Mouse (Mus musculus) adrenal gland (tissue): ENCODE results near the gene Miga1.
"Not testable (repeated sequence)": the region's sequence is repeated elsewhere in the genome, so short reads cannot be mapped to it uniquely, and the experiment has no call there.

ENCODE experiments used
- intact Hi-C: fragments of 180-260 bp; cut with DNase I; formaldehyde crosslinking; loops from one replicate; pipeline ENCODE4 v1.15.1; 2025

Gene Miga1

DNA sequence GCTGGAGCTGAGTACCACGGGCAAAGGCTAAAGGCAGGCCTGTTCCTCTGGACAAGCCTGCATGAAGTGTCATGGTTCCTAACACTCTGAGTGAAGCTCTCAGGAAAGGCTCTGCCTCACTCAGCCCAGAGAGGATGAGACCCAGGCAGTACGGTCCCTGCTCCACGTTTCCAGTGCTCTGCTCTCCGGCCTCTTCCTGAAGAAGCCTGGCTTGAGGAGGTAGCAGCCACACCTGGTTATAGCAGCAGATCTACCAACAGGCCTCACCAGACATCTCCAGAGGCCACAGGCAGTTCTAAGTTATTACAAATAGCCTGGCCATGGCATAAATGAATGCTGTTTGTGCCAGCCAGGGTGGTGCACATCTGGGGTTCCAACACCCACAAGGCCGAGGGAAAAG is 51.9 kb downstream of the Miga1 start:
- intact Hi-C loops, result no loop called here

DNA sequence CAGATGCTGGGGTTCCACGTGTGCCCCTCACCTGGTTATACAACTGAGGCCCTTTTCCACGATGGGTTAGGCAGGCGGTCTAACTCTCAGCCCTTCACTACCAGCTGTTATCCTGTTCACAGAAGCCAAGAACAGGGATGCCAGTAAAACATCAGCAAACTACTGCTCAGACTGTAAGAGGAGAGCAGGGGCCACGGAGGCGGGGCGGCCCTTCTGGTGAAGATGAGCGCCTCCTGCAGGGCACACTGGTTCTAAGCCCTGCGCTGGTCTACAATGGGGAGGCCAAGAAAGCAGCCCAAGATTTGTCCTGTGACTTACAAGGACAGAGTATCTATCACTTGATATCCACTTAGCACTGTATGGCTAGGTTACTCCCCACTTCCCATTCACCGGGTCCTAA is 52.4 kb downstream of the Miga1 start:
- intact Hi-C loops, result no loop called here

DNA sequence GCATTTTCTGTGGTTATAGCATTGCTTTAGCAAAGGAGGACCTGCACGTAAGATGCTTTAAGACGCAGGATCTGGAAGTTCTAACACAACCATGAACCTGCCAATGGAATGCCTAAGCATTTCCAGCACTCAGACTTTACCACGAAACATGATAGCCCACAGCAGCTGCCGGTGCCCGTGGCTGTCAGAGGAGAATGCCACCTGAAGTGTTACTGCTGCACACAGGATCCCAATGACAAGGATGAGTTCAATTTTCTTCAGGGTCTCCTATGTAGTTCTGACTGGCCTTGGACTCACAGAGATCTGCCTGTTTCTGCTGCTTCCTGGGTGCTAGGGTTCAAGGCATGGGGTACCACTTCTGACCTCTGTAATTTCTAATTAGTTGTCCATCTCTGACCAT is 55.4 kb downstream of the Miga1 start:
- intact Hi-C loops, result no loop called here

DNA sequence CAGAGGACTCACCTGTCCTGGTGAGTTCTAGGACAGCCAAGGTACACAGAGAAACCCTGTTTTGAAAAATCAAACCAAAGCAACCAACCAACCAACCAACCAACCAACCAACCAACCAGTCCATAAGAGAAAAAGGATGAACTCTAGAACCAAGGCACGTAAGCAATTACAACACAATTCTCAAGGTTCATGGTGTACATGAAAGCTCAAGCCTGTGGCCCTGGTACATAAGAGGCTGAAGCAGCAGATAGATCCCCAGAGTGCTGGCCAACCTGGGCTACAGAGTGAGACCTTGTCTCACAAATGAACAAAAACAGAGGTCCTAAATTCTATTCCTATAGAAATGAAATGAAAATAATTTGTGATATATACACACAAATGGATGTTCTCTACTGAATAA is 55.9 kb downstream of the Miga1 start:
- intact Hi-C loops, result no loop called here

DNA sequence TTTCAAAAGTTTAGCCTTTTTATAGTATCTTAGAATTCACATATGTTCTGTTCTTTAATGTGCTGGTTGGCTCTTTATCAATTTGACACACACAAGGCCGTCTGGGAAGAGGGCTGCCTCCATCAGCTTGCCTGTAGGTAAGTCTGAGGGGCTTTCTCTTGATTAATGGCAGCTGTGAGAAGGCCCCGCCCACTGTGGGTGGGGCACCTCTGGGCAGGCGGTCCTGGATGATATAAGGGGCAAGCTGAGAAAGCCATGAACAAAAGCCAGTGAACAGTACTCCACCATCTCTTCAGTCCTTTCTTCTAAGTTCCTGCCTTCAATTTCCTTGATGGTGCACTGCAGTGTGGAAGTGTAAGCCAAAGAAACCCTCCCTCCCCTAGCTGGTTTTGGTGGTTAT is 58.1 kb downstream of the Miga1 start:
- intact Hi-C loops, result no loop called here

DNA sequence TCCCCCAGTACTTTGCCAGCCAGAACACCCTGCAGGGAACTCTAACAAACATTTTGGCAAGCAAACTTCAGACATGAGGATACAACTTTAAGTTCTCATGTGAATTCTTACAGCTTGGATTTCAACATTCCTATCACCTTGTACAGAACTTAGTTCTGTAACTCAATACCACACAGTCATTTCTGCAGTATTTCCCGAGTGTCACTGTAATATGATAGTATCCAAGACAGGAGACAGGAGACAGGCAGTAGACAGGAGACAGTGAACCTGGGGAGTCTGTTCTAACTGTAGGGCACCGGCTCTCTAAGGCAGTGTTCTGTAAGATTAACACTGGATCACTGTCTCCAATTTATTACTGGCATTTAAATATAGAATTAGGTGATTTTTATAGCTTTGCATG is 61.8 kb downstream of the Miga1 start:
- intact Hi-C loops, result no loop called here

DNA sequence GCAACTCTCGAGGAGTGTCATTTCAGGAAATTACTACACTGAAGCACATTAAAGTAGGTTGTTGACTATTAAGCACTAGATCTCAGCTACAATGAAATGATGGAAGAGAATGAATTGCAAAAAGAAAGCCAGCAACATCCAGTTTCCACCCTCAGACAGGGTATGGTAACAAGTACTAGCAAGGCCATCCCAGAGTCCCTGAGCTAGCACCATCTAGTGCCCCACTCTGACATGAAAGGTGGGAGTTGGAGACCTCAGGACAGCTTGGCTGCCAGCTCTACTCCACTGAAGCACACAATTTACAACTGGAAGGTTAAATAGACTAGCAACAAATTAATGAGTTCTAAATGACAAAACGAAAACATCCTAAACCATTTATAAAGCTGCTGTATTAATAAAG is 62.3 kb downstream of the Miga1 start:
- intact Hi-C loops, result no loop called here

DNA sequence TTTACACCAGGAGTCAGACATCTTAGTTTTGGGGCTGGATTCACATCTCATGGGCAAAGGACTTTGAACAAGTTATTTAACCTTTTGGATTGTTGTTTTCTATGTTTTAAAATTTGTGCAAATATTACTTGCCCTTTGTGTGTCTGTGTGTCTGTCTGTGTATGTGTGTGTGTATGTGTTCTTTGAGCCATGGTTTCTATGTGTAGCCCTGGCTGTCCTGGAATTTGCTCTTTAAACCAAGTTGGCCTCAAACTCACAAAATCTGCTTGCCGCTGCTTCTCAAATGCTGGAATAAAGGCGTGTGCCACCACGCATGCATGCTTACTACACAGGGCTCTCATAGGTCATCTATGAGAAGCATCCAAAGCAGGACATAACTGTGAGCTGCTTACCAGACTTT is 63.3 kb downstream of the Miga1 start:
- intact Hi-C loops, result no loop called here

DNA sequence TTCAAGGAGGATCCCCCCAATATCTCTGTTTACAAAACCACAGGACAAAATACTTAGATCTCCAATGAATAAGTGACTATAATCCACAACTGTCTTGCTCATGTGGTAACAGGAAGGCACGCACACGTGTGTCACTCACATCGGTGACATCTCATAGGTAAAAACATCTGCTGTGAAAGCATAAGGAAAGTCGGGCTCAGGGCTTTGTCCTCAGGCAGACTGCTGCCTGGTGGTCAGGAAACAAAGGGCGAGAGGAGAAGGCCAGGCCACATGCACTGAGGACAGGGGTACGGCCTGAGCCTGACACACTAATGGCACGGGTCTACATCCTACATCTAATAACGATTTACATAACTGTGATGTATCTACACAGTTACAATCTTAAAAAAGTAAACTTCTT is 65.2 kb downstream of the Miga1 start:
- intact Hi-C loops, result no loop called here

DNA sequence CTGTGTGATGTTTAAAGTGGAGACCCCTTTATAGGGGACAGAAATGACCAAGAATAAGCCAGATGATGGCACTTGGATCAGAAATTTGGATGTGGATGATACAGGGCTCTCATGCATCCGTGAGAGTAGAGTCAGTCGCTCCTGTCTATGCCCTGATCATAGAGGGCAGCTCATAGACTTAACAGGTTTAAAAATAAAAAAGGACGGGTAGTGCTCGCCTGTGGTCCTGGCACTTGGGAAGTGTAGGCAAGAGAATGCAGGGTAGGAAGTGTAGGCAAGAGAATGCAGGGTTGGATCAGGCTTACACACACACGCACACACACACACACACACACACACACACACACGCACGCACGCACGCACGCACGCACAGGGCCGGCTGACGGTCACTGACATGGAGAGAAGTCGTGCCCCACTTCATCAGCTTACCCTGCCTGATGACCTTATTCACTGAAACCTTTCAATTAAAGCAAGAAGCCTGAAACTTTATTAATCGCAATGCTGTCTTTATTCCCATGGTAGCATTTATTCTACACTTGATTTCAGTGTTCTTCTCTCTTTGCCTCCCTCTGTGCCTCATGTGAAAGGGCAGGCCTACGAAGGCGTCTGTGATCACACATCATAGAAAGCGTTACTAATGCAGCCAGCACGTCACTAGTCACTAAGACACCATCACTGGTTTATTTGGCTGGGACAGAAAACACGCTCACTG is 67.1 kb downstream of the Miga1 start:
- intact Hi-C loops, result no loop called here

DNA sequence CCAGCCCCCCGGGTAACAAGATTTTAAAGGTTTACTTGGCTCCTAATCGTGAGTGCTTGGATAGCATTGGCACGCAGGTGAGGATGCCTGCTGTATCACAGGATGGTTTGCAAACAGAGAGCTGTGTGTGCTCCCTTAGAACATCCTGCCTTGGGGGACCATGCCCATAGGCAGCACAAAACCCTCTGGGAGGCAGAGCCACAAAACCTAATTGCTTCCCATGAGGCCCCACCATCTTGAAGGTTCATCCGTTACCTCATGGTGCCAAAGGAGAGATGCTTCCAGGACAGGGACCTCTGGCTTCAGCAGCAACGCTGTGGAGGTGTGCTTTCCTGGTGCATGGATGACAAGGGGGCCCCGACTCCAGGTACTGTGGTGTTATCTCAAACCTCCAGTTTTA is 68.3 kb downstream of the Miga1 start:
- intact Hi-C loops, result no loop called here

DNA sequence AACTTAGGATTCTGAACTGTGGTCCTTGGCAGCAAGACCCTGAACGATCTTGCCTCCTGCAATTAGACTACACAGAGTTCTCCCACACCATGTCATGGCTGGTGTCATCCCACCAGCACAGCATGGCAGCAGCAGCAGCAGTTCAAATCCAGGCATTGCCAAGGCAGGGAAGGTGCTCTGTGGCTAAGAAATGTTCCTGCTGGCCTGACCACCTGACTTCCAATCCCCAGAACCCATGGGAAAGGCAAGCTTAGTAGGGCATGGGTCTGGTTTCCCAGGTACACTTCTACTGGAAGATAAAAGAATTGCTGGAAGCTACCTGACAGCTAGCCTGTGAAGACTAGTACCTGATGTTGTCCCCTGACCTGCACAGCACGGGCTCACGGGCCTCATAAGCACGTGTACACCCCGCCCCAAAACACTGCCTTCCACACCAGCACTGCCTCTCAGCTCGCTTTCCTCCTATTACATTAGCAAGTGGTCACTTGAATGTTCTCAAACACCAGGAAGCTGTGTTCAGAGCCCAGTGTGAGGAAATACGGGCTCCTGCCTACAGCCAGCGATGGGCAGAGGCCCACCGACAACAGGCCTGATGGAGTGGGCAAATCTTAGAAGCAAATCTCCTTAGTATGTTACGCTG is 69.0 kb downstream of the Miga1 start:
- intact Hi-C loops, result no loop called here

DNA sequence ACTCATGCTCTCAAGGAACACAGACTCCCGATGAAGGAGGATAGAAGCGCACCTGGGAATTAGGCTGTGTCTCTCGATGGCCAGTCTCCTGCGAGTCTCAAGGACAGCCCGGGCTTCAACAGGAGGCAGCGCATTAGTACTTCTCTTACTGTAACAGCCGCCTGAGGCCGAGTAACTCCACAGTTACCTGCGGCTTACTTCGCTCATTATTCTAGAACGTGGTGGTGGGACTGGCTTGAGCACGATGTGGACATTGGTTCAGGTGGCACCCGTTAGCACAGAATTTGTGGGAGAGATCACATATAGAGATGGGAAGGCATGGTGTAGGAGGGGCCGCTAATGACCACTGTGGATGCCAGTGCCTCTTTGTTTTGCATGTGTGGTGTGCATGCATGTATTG is 72.1 kb downstream of the Miga1 start:
- intact Hi-C loops, result loop anchor here (10.0 kb wide), 2 partner anchors 47 to 477 kb away; no protein-coding TSS in a partner anchor

DNA sequence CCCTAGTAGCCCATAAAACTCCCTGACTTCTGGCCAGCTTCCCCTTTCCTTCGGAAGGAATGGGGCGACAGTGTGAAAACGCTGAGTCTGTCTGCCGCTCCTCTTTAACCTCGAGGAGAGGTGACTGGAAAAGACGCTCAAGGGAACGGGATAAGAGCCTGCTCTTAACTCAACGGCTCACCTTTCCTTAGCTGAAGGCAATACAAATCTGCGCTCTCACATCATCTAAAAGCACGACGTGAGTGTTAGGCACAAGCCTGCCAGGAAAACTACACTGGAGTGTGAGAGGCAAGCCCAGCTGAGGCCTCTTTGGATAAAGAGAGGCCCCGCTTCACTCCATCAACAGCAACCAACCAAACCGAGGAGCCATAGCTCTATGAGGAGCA is 74.2 kb downstream of the Miga1 start, which contains the start of gene Nexn:
Gene Nexn (minus strand): TSS at position 315 of the 386 bp plus-strand sequence.
- intact Hi-C loops, result loop anchor here (10.0 kb wide), 2 partner anchors 49 to 479 kb away; no protein-coding TSS in a partner anchor

DNA sequence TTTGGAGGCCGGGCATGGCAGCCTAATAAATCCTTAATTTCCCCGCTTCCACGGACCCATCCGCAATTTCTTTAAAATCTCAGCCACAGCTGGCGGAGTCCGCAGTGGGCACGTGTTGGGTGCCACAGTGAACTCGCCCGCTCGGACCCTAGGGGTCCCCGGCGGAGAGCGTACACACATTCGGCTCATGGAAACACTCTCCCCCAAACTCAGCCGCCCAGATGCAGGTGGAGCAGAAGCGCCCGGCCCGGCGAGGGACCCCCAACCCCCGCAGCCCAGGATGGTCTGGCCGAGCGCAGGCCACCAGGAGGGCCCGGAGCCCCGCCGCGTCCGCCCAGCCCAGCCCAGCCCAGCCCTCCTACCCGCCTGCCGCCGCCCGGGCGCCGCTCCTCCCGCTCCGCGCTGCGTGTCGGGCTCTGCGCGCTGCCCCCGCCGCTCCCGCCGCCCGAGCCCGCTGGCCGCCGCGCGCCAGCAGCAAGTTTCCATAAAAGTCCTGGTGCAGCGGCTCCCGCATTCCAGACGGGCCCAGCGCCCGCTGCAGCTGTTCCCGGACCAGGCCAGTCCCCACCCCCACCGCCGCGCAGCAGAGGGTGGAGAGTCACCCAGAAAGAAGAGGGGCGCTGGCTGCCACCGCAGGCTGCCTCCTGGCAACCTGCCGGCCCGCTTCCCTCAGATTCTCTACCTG is 74.7 kb downstream of the Miga1 start:
- intact Hi-C loops, result loop anchor here (10.0 kb wide), 2 partner anchors 49 to 479 kb away; no protein-coding TSS in a partner anchor

DNA sequence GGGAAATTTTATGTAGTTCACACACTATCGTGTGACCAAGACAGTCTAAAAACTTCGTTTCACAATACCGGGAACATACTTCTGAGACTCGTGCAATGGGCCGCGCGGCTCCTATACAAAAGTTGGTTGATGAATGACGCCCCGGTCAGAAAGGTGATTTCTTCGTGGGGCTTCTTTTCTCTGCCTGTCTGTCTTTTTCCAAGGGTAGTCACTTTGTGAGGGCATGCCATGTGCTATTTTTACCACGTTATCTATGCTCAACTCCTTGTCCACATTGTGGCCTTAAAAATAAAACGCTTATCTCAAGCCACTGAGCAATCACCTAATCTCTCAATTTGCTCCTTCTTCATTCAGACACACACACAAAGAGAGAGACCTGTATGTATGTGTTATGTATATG is 75.4 kb downstream of the Miga1 start:
- intact Hi-C loops, result loop anchor here (10.0 kb wide), 2 partner anchors 50 to 480 kb away; no protein-coding TSS in a partner anchor

DNA sequence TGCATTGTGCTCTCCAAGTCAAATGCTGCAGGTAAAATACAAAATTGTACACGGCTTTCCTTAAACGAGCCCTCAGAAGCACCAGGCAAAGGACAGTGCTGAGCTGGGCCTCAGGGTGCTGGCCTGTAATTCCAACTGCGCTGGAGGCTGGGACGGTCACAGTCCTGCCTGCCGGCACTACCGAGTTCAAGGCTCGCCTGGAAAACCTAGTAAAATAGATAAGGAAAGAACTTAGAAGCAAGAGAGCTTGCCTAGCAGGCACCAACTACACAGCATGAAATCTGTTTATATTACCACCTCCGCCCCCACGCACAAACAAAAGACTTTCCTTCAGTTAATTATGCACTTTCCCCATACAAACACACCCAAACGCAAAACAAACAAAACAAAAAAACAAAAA is 75.8 kb downstream of the Miga1 start:
- intact Hi-C loops, result loop anchor here (10.0 kb wide), 2 partner anchors 50 to 480 kb away; no protein-coding TSS in a partner anchor

DNA sequence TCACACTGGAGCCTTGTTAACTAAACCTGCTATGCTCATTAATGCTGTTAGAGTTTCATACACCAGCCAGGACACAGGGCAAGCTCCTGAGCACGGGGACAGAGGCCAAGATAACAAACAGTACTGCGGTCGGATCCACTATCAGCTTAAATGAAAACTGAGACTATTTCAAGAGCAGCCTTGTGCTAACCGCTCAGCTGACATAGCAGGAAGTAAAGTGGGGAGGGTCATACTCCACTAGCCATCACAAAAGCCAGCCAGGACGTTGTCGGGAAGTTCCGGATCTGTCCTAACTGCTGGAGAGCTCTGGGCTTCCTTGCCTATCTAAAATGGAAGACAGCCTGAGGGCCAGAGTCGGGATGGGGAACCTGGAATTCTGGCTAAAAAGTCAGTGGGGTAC is 78.3 kb downstream of the Miga1 start:
- intact Hi-C loops, result loop anchor here (10.0 kb wide), 2 partner anchors 53 to 483 kb away; no protein-coding TSS in a partner anchor

DNA sequence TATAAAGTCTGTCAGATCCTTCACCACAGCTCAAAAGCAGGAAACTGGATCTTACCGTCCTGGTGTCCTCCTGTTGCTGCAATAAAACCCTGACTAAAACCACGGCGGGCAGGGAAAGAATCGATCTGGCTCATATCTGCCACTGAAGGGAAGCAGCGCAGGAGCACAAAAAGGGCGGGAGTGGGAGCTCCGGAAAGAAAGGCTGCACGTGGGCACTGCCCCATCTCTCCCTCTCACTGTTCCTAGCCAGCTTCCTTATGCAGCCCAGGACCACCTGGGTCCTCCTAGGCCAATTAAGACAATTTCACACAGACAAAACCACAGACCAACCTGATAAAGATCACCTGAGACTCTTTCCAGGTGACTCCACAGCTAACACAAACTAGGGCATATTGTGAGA is 78.8 kb downstream of the Miga1 start:
- intact Hi-C loops, result loop anchor here (10.0 kb wide), 2 partner anchors 53 to 483 kb away; no protein-coding TSS in a partner anchor

DNA sequence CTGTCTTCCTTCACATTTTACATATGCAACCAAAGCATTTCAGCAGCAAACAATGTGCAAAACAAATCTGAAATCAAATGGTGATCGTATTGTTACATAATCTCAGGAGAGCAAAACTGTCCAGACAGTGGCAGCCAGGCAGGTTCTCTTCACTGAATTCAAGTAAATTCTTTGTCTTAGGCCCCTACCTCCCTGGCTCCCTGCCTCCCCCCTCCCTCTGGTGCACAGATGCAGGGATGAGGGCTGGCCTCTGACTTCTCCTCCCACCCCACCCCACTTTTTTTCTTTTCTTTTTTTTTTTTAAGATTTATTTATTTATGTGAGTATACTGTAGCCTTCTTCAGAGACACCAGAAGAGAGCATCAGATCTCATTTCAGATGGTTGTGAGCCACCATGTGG is 79.8 kb downstream of the Miga1 start:
- intact Hi-C loops, result loop anchor here (10.0 kb wide), 2 partner anchors 54 to 484 kb away; no protein-coding TSS in a partner anchor

DNA sequence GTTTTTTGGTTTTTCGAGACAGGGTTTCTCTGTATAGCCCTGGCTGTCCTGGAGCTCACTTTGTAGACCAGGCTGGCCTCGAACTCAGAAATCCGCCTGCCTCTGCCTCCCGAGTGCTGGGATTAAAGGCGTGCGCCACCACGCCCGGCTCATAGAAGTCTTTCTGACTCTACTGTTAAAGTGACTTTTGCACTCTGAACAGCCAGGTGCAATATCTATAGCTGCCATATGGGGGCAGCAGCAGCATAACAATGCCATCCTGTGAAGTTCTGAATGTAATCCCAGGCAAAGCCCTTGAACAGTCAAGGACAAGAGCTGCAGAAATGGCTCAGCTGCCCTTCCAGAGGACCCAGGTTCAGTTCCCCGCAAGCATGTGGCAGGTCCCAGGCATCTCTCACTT is 80.8 kb downstream of the Miga1 start:
- intact Hi-C loops, result not testable (repeated sequence)

DNA sequence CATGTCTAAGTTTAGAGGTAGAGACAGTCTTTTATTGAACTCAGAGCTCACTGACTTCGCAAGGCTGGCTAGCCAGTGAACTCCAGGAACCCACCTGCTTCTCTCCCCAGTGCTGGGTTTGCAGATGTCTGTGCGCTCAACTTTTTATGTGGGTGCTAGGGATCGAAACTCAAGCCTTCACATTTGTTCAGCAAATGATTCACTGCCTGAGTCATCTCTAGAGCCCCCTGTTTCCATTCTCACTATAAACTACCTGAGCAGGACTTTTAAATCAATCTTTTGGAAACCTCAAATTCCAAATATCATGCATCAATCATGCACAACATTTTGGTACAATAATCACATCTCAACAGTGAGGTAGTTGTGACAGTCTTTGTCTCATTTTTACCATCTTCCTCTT is 82.7 kb downstream of the Miga1 start:
- intact Hi-C loops, result no loop called here
